Mouse (Mus musculus) embryonic facial prominence, embryonic 13.5 days (tissue): Measurements from ENCODE around the gene Vmn1r74. TPM values are rescaled to one million over a fixed set of nuclear protein-coding genes. Genes with fewer than 3 reads are reported as not detected.
"Not testable (repeated sequence)": the region's sequence is repeated elsewhere in the genome, so short reads cannot be mapped to it uniquely, and the experiment has no call there.

Experiments
- ATAC-seq: fragments of 200-750 bp; cut with Nextera tagmentation; 2 replicates; pipeline ENCODE4 v1.8.0; 2017; ENCODE audit warnings: low read depth; ENCODE audit not compliant: insufficient number of reproducible peaks, insufficient read depth, low FRiP score, low TSS enrichment
- H3K27ac ChIP-seq: fragments of 300-500 bp; sonication (generic); 2 replicates; pipeline ENCODE4 v1.5.1; 2015; ENCODE audit warnings: moderate library complexity, mild to moderate bottlenecking, inconsistent platforms
- H3K27me3 ChIP-seq: fragments of 300-500 bp; sonication (generic); 2 replicates; pipeline ENCODE4 v1.6.1; 2015; ENCODE audit warnings: mild to moderate bottlenecking, inconsistent platforms
- H3K36me3 ChIP-seq: fragments of 300-500 bp; sonication (generic); 2 replicates; pipeline ENCODE4 v1.6.1; 2015; ENCODE audit warnings: mild to moderate bottlenecking, inconsistent platforms
- H3K4me1 ChIP-seq: fragments of 300-500 bp; sonication (generic); 2 replicates; pipeline ENCODE4 v1.6.1; 2015; ENCODE audit warnings: inconsistent platforms
- H3K4me2 ChIP-seq: fragments of 300-500 bp; sonication (generic); 2 replicates; pipeline ENCODE4 v1.6.1; 2015; ENCODE audit warnings: moderate library complexity, mild to moderate bottlenecking, inconsistent platforms
- H3K4me3 ChIP-seq: fragments of 300-500 bp; sonication (generic); 2 replicates; pipeline ENCODE4 v1.5.1; 2015; ENCODE audit warnings: mild to moderate bottlenecking, inconsistent platforms
- H3K9ac ChIP-seq: fragments of 300-500 bp; sonication (generic); 2 replicates; pipeline ENCODE4 v1.6.1; 2015; ENCODE audit warnings: mild to moderate bottlenecking, inconsistent platforms
- H3K9me3 ChIP-seq: fragments of 300-500 bp; sonication (generic); 2 replicates; pipeline ENCODE4 v1.6.1; 2016; ENCODE audit warnings: inconsistent platforms
- whole genome bisulfite sequencing: fragments of 180-500 bp; shearing (Covaris S2); methylation state at CpG from one replicate; pipeline ENCODE4 v1.1.7; 2015; ENCODE audit warnings: mixed read lengths; 5-methylcytosine and 5-hydroxymethylcytosine counted together
- polyA plus RNA-seq: library from polyadenylated mRNA; unstranded; fragments of >200 nt; fragmentation: Nextera tagmentation; extraction: Ambion mirVana; gene quantifications from 2 replicates; pipeline ENCODE4 v1.2.1, GENCODE M21; 2015

The Vmn1r74 gene
- not detected in 2 replicates for polyA plus RNA-seq

DNA sequence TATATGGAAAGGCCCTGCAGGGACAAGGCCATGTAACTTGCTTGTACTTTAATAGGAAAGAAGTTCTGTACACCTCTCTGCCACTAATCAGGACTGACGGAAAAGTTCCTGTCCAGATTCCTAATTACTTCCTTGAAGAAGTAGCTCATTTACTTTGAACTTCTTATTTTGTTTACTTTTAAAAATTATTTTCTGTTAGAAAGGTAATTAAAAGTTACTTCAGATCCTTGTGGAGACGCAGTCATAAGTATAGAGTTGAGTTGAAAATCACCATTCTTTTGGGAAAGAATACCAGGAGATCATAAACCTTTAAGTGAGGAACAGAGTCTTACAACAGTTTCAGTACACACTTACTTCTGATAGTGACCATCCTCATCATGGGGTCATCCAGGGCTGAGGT is at the start of gene Vmn1r74:
Gene Vmn1r74 (plus strand): TSS at position 301 of the 400 bp plus-strand sequence.
- H3K4me2 ChIP-seq: no peak within 1 kb of the TSS

DNA sequence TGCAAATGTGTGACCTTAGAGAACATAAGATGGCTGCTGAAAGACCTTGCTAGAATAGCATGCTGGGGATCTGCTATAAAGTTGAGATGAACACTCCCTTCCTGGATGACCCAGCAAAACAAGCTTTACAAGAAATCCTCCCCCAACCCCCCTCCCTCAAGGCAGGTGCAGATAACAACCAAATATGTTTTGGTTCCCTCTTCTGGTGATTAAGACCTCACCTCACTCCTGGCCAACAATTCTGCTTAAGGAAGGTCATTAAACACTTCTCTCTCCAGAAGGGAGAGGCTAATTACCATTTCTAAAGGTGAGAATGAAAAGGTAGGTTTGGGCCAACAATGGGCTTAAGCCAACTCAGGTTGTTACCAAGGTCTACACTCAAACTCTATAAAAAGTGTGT is 20.0 kb upstream of the Vmn1r74 start:
- no peaks in the 10 kb centered on the region for H3K36me3 ChIP-seq
- peaks cover 23% of the 10 kb centered on the region for H3K9me3 ChIP-seq
- no peak overlapping the region for H3K4me3 ChIP-seq
- H3K27me3 ChIP-seq: no peaks in the 10 kb centered on the region
- H3K4me1 ChIP-seq: no peaks in the 10 kb centered on the region
- H3K4me2 ChIP-seq: no peak overlapping the region
- no peak overlapping the region for H3K9ac ChIP-seq
- H3K27ac ChIP-seq: no peak overlapping the region
- ATAC-seq: no peak

More for the DNA sequence above, at the start of gene Vmn1r74:
- Histone ChIP-seq H3K36me3 (no peaks in the 10 kb centered on the region), H3K4me1 (no peaks in the 10 kb centered on the region), H3K9me3 (peaks cover 12% of the 10 kb centered on the region; the same call in 1 of the 2 replicates), H3K27me3 (no peaks in the 10 kb centered on the region), H3K4me3 (no peak within 1 kb of the TSS), H3K9ac (no peak within 1 kb of the TSS), H3K27ac (no peak within 1 kb of the TSS)
- 78% methylated on average over 2 of the region's 2 CpGs for WGBS
- ATAC-seq: no peak

GRCm38 (mm10) chr7:11822166-11822565 is 11.6 kb upstream of the Vmn1r74 start:
- Histone ChIP-seq H3K36me3 (no peaks in the 10 kb centered on the region), H3K27ac (no peak overlapping the region), H3K9ac (no peak overlapping the region), H3K4me1 (no peaks in the 10 kb centered on the region), H3K4me2 (no peak overlapping the region), H3K9me3 (peaks cover 39% of the 10 kb centered on the region), H3K27me3 (no peaks in the 10 kb centered on the region), H3K4me3 (no peak overlapping the region)
- 87% methylated on average over 1 of the region's 1 CpGs for WGBS
- ATAC-seq: no peak

GRCm38 (mm10) chr7:11823246-11823645 is 10.5 kb upstream of the Vmn1r74 start:
- WGBS: 85% methylated on average over 9 of the region's 9 CpGs
- H3K27ac ChIP-seq, H3K27me3 ChIP-seq, H3K4me2 ChIP-seq, H3K9ac ChIP-seq, H3K4me3 ChIP-seq, H3K4me1 ChIP-seq, ATAC-seq, H3K36me3 ChIP-seq: not testable (repeated sequence)
- peaks cover 35% of the 10 kb centered on the region for H3K9me3 ChIP-seq

DNA sequence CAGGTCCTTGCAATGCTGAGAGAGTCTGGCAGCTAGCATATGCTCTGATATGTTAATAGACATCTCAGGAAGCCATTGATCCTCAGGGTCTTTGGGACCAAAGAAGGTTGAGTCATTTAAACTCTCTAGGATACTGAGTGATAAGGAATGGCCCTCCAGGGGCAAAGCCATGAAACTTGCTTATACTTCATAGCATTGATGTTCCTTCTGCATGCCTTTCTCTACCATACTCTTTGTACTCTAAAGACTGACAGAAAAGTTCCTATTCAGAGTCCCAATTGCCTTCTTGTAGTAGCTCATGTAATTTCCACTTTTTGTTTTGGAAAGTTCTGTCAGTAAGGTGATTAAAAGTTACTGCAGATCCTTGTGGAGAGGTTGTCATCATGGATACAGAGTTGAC is 40.5 kb downstream of the Vmn1r74 start, which contains the start of gene Vmn1r75:
Gene Vmn1r75 (plus strand): TSS at position 301 of the 400 bp plus-strand sequence.
- no peak for ATAC-seq
- Histone ChIP-seq H3K27me3 (no peaks in the 10 kb centered on the region), H3K4me1 (no peaks in the 10 kb centered on the region), H3K36me3 (no peaks in the 10 kb centered on the region), H3K9me3 (peaks cover 14% of the 10 kb centered on the region), H3K27ac (no peak within 1 kb of the TSS), H3K9ac (no peak within 1 kb of the TSS), H3K4me3 (no peak within 1 kb of the TSS), H3K4me2 (no peak within 1 kb of the TSS)

Other genes with a start within 250 kb of the Vmn1r74 start
- not detected in 2 replicates for gene Zscan4-ps3, start 224.7 kb upstream of the Vmn1r74 start, polyA plus RNA-seq
- gene Vmn1r72, start 153.8 kb upstream of the Vmn1r74 start, polyA plus RNA-seq: not detected in 2 replicates
- gene Vmn1r73, start 103.7 kb upstream of the Vmn1r74 start, polyA plus RNA-seq: not detected in 2 replicates
- not detected in 2 replicates for gene Vmn1r75, start 40.6 kb downstream of the Vmn1r74 start, polyA plus RNA-seq
- not detected in 2 replicates for gene Vmn1r76, start 104.2 kb downstream of the Vmn1r74 start, polyA plus RNA-seq
- gene Vmn1r77, start 202.8 kb downstream of the Vmn1r74 start, polyA plus RNA-seq: not detected in 2 replicates